Mouse (Mus musculus): ENCODE measurements at regions not wholly inside any gene's neighbourhood (a gene's known extent, or its start where the extent isn't known, plus 50 kb on each side); places are given as distances from the start of the nearest gene placed in this dataset.

GRCm38 (mm10) chr1:169439621-169440020 is 91.6 kb downstream of the Nuf2 start:
- Histone ChIP-seq H3K4me3 (ENCODE audit: insufficient read depth, low read length) (no peak overlapping the region), H3K4me1 (ENCODE audit: control insufficient read depth, insufficient read depth, low read length) (no peaks in the 10 kb centered on the region), H3K27ac (ENCODE audit: insufficient read depth, low read length) (no peak overlapping the region)
- TF ChIP-seq POLR2A (IDR thresholded peaks at IDR 0.05; ENCODE audit: extremely low read depth, insufficient read depth, low read length) = no peak
- no peak for TF ChIP-seq CTCF (IDR thresholded peaks at IDR 0.05; ENCODE audit: extremely low read depth, insufficient read depth, low read length)

GRCm38 (mm10) chr1:169438006-169438405 is 93.3 kb downstream of the Nuf2 start:
- H3K4me1 ChIP-seq (ENCODE audit: control insufficient read depth, insufficient read depth, low read length) = no peaks in the 10 kb centered on the region
- no peak overlapping the region for H3K4me3 ChIP-seq (ENCODE audit: insufficient read depth, low read length)
- TF ChIP-seq CTCF (IDR thresholded peaks at IDR 0.05; ENCODE audit: extremely low read depth, insufficient read depth, low read length) (no peak), POLR2A (IDR thresholded peaks at IDR 0.05; ENCODE audit: extremely low read depth, insufficient read depth, low read length) (no peak)
- no peak overlapping the region for H3K27ac ChIP-seq (ENCODE audit: insufficient read depth, low read length)

GRCm38 (mm10) chr1:169422408-169422807 is 108.9 kb downstream of the Nuf2 start:
- TF ChIP-seq CTCF (IDR thresholded peaks at IDR 0.05; ENCODE audit: extremely low read depth, insufficient read depth, low read length) = no peak
- no peak for TF ChIP-seq POLR2A (IDR thresholded peaks at IDR 0.05; ENCODE audit: extremely low read depth, insufficient read depth, low read length)
- peak overlapping the region; percentile 45 for H3K27ac ChIP-seq (ENCODE audit: insufficient read depth, low read length)

GRCm38 (mm10) chr1:169421671-169422070 is 109.6 kb downstream of the Nuf2 start:
- H3K4me1 ChIP-seq (ENCODE audit: control insufficient read depth, insufficient read depth, low read length) = peaks cover 4% of the 10 kb centered on the region
- H3K4me3 ChIP-seq (ENCODE audit: insufficient read depth, low read length) = no peak overlapping the region
- peak overlapping the region; percentile 33 for H3K27ac ChIP-seq (ENCODE audit: insufficient read depth, low read length)
- no peak for TF ChIP-seq CTCF (IDR thresholded peaks at IDR 0.05; ENCODE audit: extremely low read depth, insufficient read depth, low read length)
- no peak for TF ChIP-seq POLR2A (IDR thresholded peaks at IDR 0.05; ENCODE audit: extremely low read depth, insufficient read depth, low read length)

More at GRCm38 (mm10) chr1:169422408-169422807, 108.9 kb downstream of the Nuf2 start:
- Histone ChIP-seq H3K4me1 (ENCODE audit: control insufficient read depth, insufficient read depth, low read length) (peaks cover 4% of the 10 kb centered on the region), H3K4me3 (ENCODE audit: insufficient read depth, low read length) (no peak overlapping the region)

GRCm38 (mm10) chr1:169418665-169419045 is 112.6 kb downstream of the Nuf2 start:
- peaks cover 4% of the 10 kb centered on the region for H3K4me1 ChIP-seq (ENCODE audit: control insufficient read depth, insufficient read depth, low read length)
- H3K4me3 ChIP-seq (ENCODE audit: insufficient read depth, low read length) = no peak overlapping the region
- no peak for TF ChIP-seq CTCF (IDR thresholded peaks at IDR 0.05; ENCODE audit: extremely low read depth, insufficient read depth, low read length)
- TF ChIP-seq POLR2A (IDR thresholded peaks at IDR 0.05; ENCODE audit: extremely low read depth, insufficient read depth, low read length) = no peak
- no peak overlapping the region for H3K27ac ChIP-seq (ENCODE audit: insufficient read depth, low read length)

- Histone ChIP-seq H3K4me3 (ENCODE audit: insufficient read depth, low read length) (no peak overlapping the region), H3K4me1 (ENCODE audit: control insufficient read depth, insufficient read depth, low read length) (peaks cover 4% of the 10 kb centered on the region), H3K27ac (ENCODE audit: insufficient read depth, low read length) (no peak overlapping the region)
- TF ChIP-seq POLR2A (IDR thresholded peaks at IDR 0.05; ENCODE audit: extremely low read depth, insufficient read depth, low read length) = no peak
Observed at GRCm38 (mm10) chr1:169417979-169418664, 113.1 kb downstream of the Nuf2 start.

GRCm38 (mm10) chr1:169416701-169417100 is 114.6 kb downstream of the Nuf2 start:
- Histone ChIP-seq H3K4me3 (ENCODE audit: insufficient read depth, low read length) (no peak overlapping the region), H3K27ac (ENCODE audit: insufficient read depth, low read length) (no peak overlapping the region), H3K4me1 (ENCODE audit: control insufficient read depth, insufficient read depth, low read length) (peaks cover under 1% of the 10 kb centered on the region)
- TF ChIP-seq POLR2A (IDR thresholded peaks at IDR 0.05; ENCODE audit: extremely low read depth, insufficient read depth, low read length) (no peak), CTCF (IDR thresholded peaks at IDR 0.05; ENCODE audit: extremely low read depth, insufficient read depth, low read length) (no peak)

- Histone ChIP-seq H3K4me1 (ENCODE audit: control insufficient read depth, insufficient read depth, low read length) (no peaks in the 10 kb centered on the region), H3K4me3 (ENCODE audit: insufficient read depth, low read length) (no peak overlapping the region), H3K27ac (ENCODE audit: insufficient read depth, low read length) (no peak overlapping the region)
- TF ChIP-seq POLR2A (IDR thresholded peaks at IDR 0.05; ENCODE audit: extremely low read depth, insufficient read depth, low read length) (no peak), CTCF (IDR thresholded peaks at IDR 0.05; ENCODE audit: extremely low read depth, insufficient read depth, low read length) (no peak)
Observed at GRCm38 (mm10) chr1:169408120-169408519, 123.1 kb downstream of the Nuf2 start.

GRCm38 (mm10) chr1:169400841-169401240 is 130.4 kb downstream of the Nuf2 start:
- no peak overlapping the region for H3K27ac ChIP-seq (ENCODE audit: insufficient read depth, low read length)
- no peak overlapping the region for H3K4me3 ChIP-seq (ENCODE audit: insufficient read depth, low read length)
- no peaks in the 10 kb centered on the region for H3K4me1 ChIP-seq (ENCODE audit: control insufficient read depth, insufficient read depth, low read length)
- no peak for TF ChIP-seq POLR2A (IDR thresholded peaks at IDR 0.05; ENCODE audit: extremely low read depth, insufficient read depth, low read length)
- TF ChIP-seq CTCF (IDR thresholded peaks at IDR 0.05; ENCODE audit: extremely low read depth, insufficient read depth, low read length) = no peak

GRCm38 (mm10) chr1:169397371-169397770 is 133.9 kb downstream of the Nuf2 start:
- Histone ChIP-seq H3K4me3 (ENCODE audit: insufficient read depth, low read length) (no peak overlapping the region), H3K27ac (ENCODE audit: insufficient read depth, low read length) (no peak overlapping the region)
- TF ChIP-seq CTCF (IDR thresholded peaks at IDR 0.05; ENCODE audit: extremely low read depth, insufficient read depth, low read length) = no peak
- TF ChIP-seq POLR2A (IDR thresholded peaks at IDR 0.05; ENCODE audit: extremely low read depth, insufficient read depth, low read length) = no peak

More at GRCm38 (mm10) chr1:169397371-169397770, 133.9 kb downstream of the Nuf2 start:
- H3K4me1 ChIP-seq (ENCODE audit: control insufficient read depth, insufficient read depth, low read length) = no peaks in the 10 kb centered on the region
